Mouse (Mus musculus) neural tube, embryonic 13.5 days (tissue): Measurements from ENCODE around the gene Abhd14a. TPM values are rescaled to one million over a fixed set of nuclear protein-coding genes. Genes with fewer than 3 reads are reported as not detected.

Experiments
- ATAC-seq: fragments of 200-750 bp; cut with Nextera tagmentation; 2 replicates; pipeline ENCODE4 v1.8.0; 2017; ENCODE audit warnings: low read depth, mild to moderate bottlenecking, moderate TSS enrichment, moderate library complexity
- H3K27ac ChIP-seq: fragments of 300-500 bp; sonication (generic); replicated peaks from 2 replicates; pipeline ENCODE4 v1.5.1; 2015; ENCODE audit warnings: moderate library complexity, mild to moderate bottlenecking, inconsistent platforms
- H3K27me3 ChIP-seq: fragments of 300-500 bp; sonication (generic); 2 replicates; pipeline ENCODE4 v1.6.1; 2015; ENCODE audit warnings: mild to moderate bottlenecking, inconsistent platforms
- H3K36me3 ChIP-seq: fragments of 300-500 bp; sonication (generic); 2 replicates; pipeline ENCODE4 v1.6.1; 2015; ENCODE audit warnings: mild to moderate bottlenecking, inconsistent platforms
- H3K4me1 ChIP-seq: fragments of 300-500 bp; sonication (generic); replicated peaks from 2 replicates; pipeline ENCODE4 v1.6.1; 2015; ENCODE audit warnings: inconsistent platforms
- H3K4me2 ChIP-seq: fragments of 300-500 bp; sonication (generic); 2 replicates; pipeline ENCODE4 v1.6.1; 2015; ENCODE audit warnings: inconsistent platforms, mild to moderate bottlenecking, moderate library complexity
- H3K4me3 ChIP-seq: fragments of 300-500 bp; sonication (generic); 2 replicates; pipeline ENCODE4 v1.5.1; 2015; ENCODE audit warnings: mild to moderate bottlenecking, inconsistent platforms
- H3K9ac ChIP-seq: fragments of 300-500 bp; sonication (generic); 2 replicates; pipeline ENCODE4 v1.6.1; 2015; ENCODE audit warnings: moderate library complexity, mild to moderate bottlenecking, inconsistent platforms
- H3K9me3 ChIP-seq: fragments of 300-500 bp; sonication (generic); 2 replicates; pipeline ENCODE4 v1.6.1; 2016; ENCODE audit warnings: inconsistent platforms
- WGBS: fragments of 180-500 bp; shearing (Covaris S2); methylation state at CpG from one replicate; pipeline ENCODE4 v1.1.7; 2015; 5-methylcytosine and 5-hydroxymethylcytosine counted together
- polyA plus RNA-seq: library from polyadenylated mRNA; unstranded; fragments of >200 nt; fragmentation: Nextera tagmentation; extraction: Ambion mirVana; gene quantifications from 2 replicates; pipeline ENCODE4 v1.2.1, GENCODE M21; 2015

Abhd14a gene
- polyA plus RNA-seq, 1 experiment from 2014 or later: 57.4 TPM

DNA sequence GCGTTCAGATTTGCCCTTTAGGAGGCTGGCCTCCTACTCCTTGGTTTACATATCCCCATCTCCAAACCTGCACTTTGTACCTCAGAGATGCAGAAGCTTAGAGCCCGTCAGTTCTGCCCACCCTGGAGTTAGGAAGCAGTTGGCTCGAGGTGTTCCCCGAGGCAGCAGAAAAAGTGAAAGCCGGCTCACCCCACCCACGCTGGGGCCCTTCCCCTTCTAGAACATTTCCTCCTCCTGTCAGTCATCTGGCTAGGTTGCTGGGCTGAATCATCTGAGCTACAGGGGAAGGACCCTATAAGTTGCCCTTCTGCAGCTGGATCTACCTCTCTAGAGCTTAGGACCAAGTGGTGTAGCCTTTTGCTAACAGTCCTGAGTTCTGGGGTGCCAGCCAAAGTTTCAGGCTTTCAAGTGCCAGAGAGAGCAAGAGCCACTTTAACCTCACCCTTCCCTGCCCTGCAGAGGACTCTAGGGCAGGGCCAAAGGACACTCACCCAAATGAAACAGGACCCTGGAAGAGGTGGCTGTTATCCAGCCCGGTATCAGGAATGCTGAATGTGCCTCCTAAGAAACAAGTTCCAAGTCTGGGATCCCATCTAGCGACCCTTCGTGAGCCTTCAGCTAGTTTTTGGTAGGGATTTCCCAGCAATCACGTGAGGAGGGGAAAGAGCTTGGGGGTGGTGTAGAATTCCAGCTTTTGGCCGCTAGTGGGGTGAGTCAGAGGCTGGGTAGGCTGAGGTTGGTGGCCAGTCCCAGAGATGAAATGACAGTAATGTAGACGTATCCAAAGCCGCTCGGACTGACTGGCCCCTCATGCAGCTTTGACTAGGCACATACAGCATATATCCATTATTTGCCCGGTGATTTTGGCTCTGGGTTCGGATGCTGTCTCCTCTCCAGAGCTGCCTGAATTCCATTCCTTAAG, 28.8 kb upstream of the Abhd14a start:
- H3K4me1 ChIP-seq: peaks cover 46% of the 10 kb centered on the region
- no peaks in the 10 kb centered on the region for H3K27me3 ChIP-seq
- WGBS: 37% methylated on average over 16 of the region's 16 CpGs
- ATAC-seq: peak; percentile 46
- H3K36me3 ChIP-seq: peaks cover 14% of the 10 kb centered on the region
- H3K9ac ChIP-seq: peak overlapping the region; percentile 28
- H3K4me2 ChIP-seq: peak overlapping the region; percentile 26
- H3K4me3 ChIP-seq: 0 out of 2 replicates have a peak overlapping the region, but pooled peaks have one; percentile 0
- H3K27ac ChIP-seq: peak overlapping the region; percentile 18; the same call in 1 of the 2 replicates
- H3K9me3 ChIP-seq: no peaks in the 10 kb centered on the region

DNA sequence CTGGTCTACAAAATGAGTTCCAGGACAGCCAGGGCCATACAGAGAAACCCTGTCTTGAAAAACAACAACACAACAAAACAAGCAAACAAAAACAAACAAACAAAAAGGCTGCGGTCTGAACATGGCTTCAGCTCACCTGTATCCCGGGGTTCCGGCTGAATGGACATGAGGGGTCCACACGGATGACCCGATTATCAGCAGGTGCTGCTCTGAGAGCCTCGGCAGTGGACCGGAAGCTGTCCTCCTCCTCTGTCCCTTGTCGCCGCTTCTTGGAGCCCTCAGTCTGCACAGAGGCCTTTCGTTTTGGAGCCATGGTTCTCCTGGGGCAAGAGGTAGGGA, 28.2 kb upstream of the Abhd14a start, which contains the start of gene Rrp9:
TSS of gene Rrp9 (plus strand) at position 301 of the 339 bp plus-strand sequence.
- Histone ChIP-seq H3K4me1 (peaks cover 46% of the 10 kb centered on the region), H3K9ac (peak within 1 kb of the TSS; percentile 49), H3K27ac (peak within 1 kb of the TSS; percentile 18; the same call in 1 of the 2 replicates), H3K4me3 (0 out of 2 replicates have a peak within 1 kb of the TSS, but pooled peaks have one; percentile 0), H3K36me3 (peaks cover 8% of the 10 kb centered on the region), H3K27me3 (no peaks in the 10 kb centered on the region), H3K9me3 (no peaks in the 10 kb centered on the region), H3K4me2 (peak within 1 kb of the TSS; percentile 26)
- no peak for ATAC-seq
- WGBS: 91% methylated on average over 10 of the region's 10 CpGs

- Histone ChIP-seq H3K27ac (no peak overlapping the region), H3K4me1 (peaks cover 46% of the 10 kb centered on the region), H3K27me3 (no peaks in the 10 kb centered on the region), H3K4me3 (no peak overlapping the region), H3K36me3 (peaks cover 5% of the 10 kb centered on the region; the same call in 1 of the 2 replicates), H3K9ac (peak overlapping the region; percentile 49; the same call in 1 of the 2 replicates), H3K9me3 (no peaks in the 10 kb centered on the region), H3K4me2 (no peak overlapping the region)
- no peak for ATAC-seq
- 65% methylated on average over 7 of the region's 7 CpGs for WGBS
These were observed 27.6 kb upstream of the Abhd14a start for GRCm38 (mm10) chr9:106475046-106475445.

- no peak for ATAC-seq
- H3K27me3 ChIP-seq: no peaks in the 10 kb centered on the region
- H3K9me3 ChIP-seq: no peaks in the 10 kb centered on the region
- peaks cover 46% of the 10 kb centered on the region for H3K4me1 ChIP-seq
- H3K27ac ChIP-seq: no peak overlapping the region
- 0 out of 2 replicates have a peak overlapping the region, but pooled peaks have one; percentile 13 for H3K4me2 ChIP-seq
- H3K36me3 ChIP-seq: peaks cover 2% of the 10 kb centered on the region; the same call in 1 of the 2 replicates
- no peak overlapping the region for H3K4me3 ChIP-seq
- H3K9ac ChIP-seq: peak overlapping the region; percentile 49; the same call in 1 of the 2 replicates
- WGBS: 8% methylated on average over 6 of the region's 6 CpGs
These were observed 27.0 kb upstream of the Abhd14a start for GRCm38 (mm10) chr9:106474456-106474855.

DNA sequence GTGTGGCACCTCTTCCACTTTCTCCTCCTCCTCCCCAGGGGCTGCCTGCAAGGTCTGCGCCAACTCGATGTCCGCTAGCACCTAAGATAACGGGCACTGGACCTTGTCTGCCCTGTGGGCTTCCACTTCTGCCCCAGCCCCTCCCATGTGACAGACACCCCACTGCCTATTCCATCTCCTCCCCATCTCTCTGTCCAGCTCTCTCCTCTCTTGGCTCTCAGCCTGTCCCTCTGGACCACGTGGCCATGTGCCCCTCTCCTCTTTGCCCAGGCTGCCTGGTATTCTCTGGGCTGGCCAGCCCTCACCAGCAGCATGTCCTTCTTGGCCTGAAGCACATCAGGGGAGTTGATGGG, 26.3 kb upstream of the Abhd14a start:
- WGBS: 78% methylated on average over 5 of the region's 5 CpGs
- Histone ChIP-seq H3K27me3 (no peaks in the 10 kb centered on the region), H3K9me3 (no peaks in the 10 kb centered on the region), H3K36me3 (no peaks in the 10 kb centered on the region), H3K9ac (no peak overlapping the region), H3K4me1 (peaks cover 42% of the 10 kb centered on the region), H3K27ac (no peak overlapping the region), H3K4me3 (no peak overlapping the region), H3K4me2 (no peak overlapping the region)
- no peak for ATAC-seq

GRCm38 (mm10) chr9:106473081-106473752, 25.7 kb upstream of the Abhd14a start:
- Histone ChIP-seq H3K9me3 (no peaks in the 10 kb centered on the region), H3K27me3 (no peaks in the 10 kb centered on the region), H3K4me3 (no peak overlapping the region), H3K4me2 (no peak overlapping the region), H3K36me3 (no peaks in the 10 kb centered on the region), H3K4me1 (peaks cover 37% of the 10 kb centered on the region), H3K27ac (no peak overlapping the region), H3K9ac (no peak overlapping the region)
- no peak for ATAC-seq
- 93% methylated on average over 16 of the region's 16 CpGs for WGBS

DNA sequence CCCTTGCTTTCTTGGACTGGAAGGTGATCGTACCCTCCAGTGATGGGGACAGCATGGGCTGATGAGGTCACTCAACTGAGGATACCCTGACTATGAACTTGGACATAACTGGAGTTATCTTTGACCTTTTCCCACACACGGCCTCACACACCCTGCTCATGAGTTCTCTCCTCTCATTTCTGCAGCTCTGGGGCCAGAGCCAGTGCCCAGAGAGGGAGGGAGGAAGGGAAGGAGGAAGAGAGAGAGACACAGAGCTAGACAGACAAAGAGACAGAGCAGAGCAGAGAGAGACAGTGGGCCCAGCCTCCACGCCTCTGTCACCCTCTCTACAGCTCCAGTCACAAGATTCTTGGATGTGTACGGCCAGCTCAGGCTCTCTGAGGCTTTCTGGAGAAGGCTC, 24.8 kb upstream of the Abhd14a start:
- Histone ChIP-seq H3K9me3 (no peaks in the 10 kb centered on the region), H3K27ac (no peak overlapping the region), H3K4me1 (peaks cover 28% of the 10 kb centered on the region), H3K4me2 (no peak overlapping the region), H3K27me3 (no peaks in the 10 kb centered on the region), H3K4me3 (no peak overlapping the region), H3K9ac (no peak overlapping the region), H3K36me3 (no peaks in the 10 kb centered on the region)
- ATAC-seq: no peak
- WGBS: 69% methylated on average over 4 of the region's 4 CpGs

DNA sequence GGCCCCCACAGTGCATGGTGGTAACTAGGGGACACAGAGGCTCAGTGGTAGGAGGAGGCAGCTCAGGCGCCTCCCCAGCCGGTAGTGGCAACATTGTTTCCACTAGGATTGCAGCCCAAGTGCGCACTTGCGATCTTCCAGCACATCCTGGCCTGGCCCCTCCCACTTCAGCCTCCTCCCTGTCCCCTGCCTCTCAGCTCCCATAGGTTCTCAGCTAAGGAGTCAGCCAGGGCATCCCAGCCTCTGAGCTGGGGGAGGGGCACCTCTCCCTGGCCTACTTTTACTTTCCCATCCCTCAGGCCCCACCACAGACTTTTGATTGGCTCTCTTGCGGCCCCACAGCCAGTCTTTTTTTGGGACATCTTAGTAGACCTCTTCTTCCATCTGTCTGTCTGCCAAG, 24.4 kb upstream of the Abhd14a start:
- Histone ChIP-seq H3K36me3 (no peaks in the 10 kb centered on the region), H3K27me3 (no peaks in the 10 kb centered on the region), H3K9me3 (no peaks in the 10 kb centered on the region), H3K4me2 (no peak overlapping the region), H3K27ac (no peak overlapping the region), H3K4me3 (no peak overlapping the region), H3K9ac (no peak overlapping the region), H3K4me1 (peaks cover 28% of the 10 kb centered on the region)
- ATAC-seq: no peak
- 12% methylated on average over 5 of the region's 5 CpGs for WGBS

DNA sequence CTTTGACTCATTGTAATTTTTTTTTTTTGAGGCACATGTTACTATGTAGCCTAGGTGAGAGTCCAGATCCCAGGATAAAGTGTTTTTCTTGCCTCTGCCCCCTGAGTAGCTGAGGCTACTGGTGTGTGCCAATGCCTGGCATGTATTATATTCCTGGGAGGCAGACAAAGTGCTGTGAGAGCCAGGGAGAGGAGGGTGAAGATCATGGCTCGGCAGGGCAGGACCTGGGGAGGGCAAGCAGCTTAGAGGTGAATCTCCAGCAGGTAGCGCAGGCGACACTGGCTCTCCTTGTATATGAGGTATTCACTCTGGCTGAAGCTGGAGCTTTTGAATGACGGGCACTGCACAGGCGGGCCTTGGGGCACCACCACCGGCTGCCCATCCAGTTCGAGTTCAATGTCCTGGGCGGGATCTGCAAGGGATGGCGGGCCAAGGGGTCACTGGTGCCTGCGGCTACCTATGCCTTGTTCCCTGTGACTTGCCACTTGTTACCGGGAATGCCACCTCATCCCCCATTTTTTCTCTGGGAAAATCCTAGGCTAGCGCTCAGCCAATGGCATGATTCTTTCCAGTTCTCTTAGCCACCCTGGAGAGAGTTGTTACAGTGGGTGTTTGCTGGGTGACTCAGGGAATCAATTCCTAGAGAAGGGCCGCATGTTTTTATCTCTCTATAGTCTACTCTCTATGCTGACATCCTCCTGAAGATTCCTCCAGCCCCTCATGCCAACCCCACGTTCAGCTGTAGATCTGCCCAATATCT, 23.7 kb upstream of the Abhd14a start:
- H3K9ac ChIP-seq: 0 out of 2 replicates have a peak overlapping the region, but pooled peaks have one; percentile 17

GRCm38 (mm10) chr9:106469776-106470175, 22.3 kb upstream of the Abhd14a start:
- Histone ChIP-seq H3K9ac (no peak overlapping the region), H3K9me3 (no peaks in the 10 kb centered on the region), H3K36me3 (no peaks in the 10 kb centered on the region), H3K4me2 (no peak overlapping the region), H3K4me1 (peaks cover 31% of the 10 kb centered on the region), H3K27me3 (no peaks in the 10 kb centered on the region), H3K4me3 (no peak overlapping the region), H3K27ac (no peak overlapping the region)
- WGBS: 71% methylated on average over 9 of the region's 9 CpGs
- no peak for ATAC-seq

More for the DNA sequence above, 23.7 kb upstream of the Abhd14a start:
- Histone ChIP-seq H3K27ac (no peak overlapping the region), H3K36me3 (no peaks in the 10 kb centered on the region), H3K4me2 (no peak overlapping the region), H3K9me3 (no peaks in the 10 kb centered on the region), H3K4me1 (peaks cover 22% of the 10 kb centered on the region), H3K4me3 (no peak overlapping the region), H3K27me3 (no peaks in the 10 kb centered on the region)
- WGBS: 72% methylated on average over 14 of the region's 14 CpGs
- no peak for ATAC-seq

GRCm38 (mm10) chr9:106469317-106469716, 21.8 kb upstream of the Abhd14a start:
- 74% methylated on average over 6 of the region's 6 CpGs for WGBS
- no peak for ATAC-seq

More at GRCm38 (mm10) chr9:106469317-106469716, 21.8 kb upstream of the Abhd14a start:
- Histone ChIP-seq H3K9ac (no peak overlapping the region), H3K36me3 (0 out of 2 replicates have a peak, but pooled peaks cover 2% of the 10 kb centered on the region), H3K9me3 (no peaks in the 10 kb centered on the region), H3K4me1 (peaks cover 31% of the 10 kb centered on the region), H3K27ac (no peak overlapping the region), H3K4me3 (no peak overlapping the region), H3K4me2 (no peak overlapping the region), H3K27me3 (no peaks in the 10 kb centered on the region)
